ENCODE assay signal across 11 mouse cellular contexts in genomic region chr11:100393733-100394132, GRCm38 (mm10). TPM values are rescaled to one million over a fixed set of nuclear protein-coding genes. Genes with fewer than 3 reads are reported as not detected.
A peak's percentile ranks its signal among the peaks of the same experiment; 100 is the strongest.
DNase-seq lines count a peak whose midpoint lies in the region; ATAC-seq lines count a peak whose summit lies in the region.
"Had no signal": no experiment of that assay in that cellular context is flagged by ENCODE, and none has a peak within 500 bp of the region (broad histone marks: within the 10 kb centered on the region; RNA-seq: fewer than 3 reads in every experiment).

No protein-coding gene starts in this region.

- peaks cover 83% of the 10 kb centered on the region for H3K4me1 ChIP-seq in intestine, embryonic 15.5 days (replicated peaks)
- H3K4me1 ChIP-seq in forebrain, embryonic 12.5 days: peaks cover 39% of the 10 kb centered on the region

- no peaks in the 10 kb centered on the region for H3K27me3 ChIP-seq in intestine, embryonic 15.5 days (replicated peaks)
- H3K27me3 ChIP-seq in forebrain, embryonic 12.5 days: peaks cover 42% of the 10 kb centered on the region
- H3K27me3 ChIP-seq: lung, embryonic 15.5 days; Patski had no signal

- ATAC-seq in intestine, embryonic 15.5 days: no peak
- ATAC-seq in forebrain, embryonic 12.5 days (ENCODE audit: low FRiP score): no peak
- ATAC-seq: Patski had no signal

- WGBS in intestine, embryonic 15.5 days: 56% methylated on average over 7 of the region's 7 CpGs
- WGBS in forebrain, embryonic 12.5 days: 78% methylated on average over 7 of the region's 7 CpGs

- H3K4me3 ChIP-seq in intestine, embryonic 15.5 days (replicated peaks): no peak overlapping the region
- no peak overlapping the region for H3K4me3 ChIP-seq in forebrain, embryonic 12.5 days (replicated peaks)
- H3K4me3 ChIP-seq: hindbrain, embryonic 12.5 days; lung, embryonic 15.5 days had no signal

- H3K9ac ChIP-seq in intestine, embryonic 15.5 days: no peak overlapping the region
- H3K9ac ChIP-seq in forebrain, embryonic 12.5 days: no peak overlapping the region
- H3K9ac ChIP-seq: lung, embryonic 15.5 days had no signal

- no peaks in the 10 kb centered on the region for H3K9me3 ChIP-seq in intestine, embryonic 15.5 days
- no peaks in the 10 kb centered on the region for H3K9me3 ChIP-seq in forebrain, embryonic 12.5 days
- H3K9me3 ChIP-seq: hindbrain, embryonic 12.5 days; lung, embryonic 15.5 days had no signal

- no peaks in the 10 kb centered on the region for H3K36me3 ChIP-seq in intestine, embryonic 15.5 days
- no peaks in the 10 kb centered on the region for H3K36me3 ChIP-seq in forebrain, embryonic 12.5 days (replicated peaks)
- H3K36me3 ChIP-seq: hindbrain, embryonic 12.5 days; lung, embryonic 15.5 days had no signal

- peak overlapping the region; percentile 80 for H3K4me2 ChIP-seq in intestine, embryonic 15.5 days (replicated peaks)
- no peak overlapping the region for H3K4me2 ChIP-seq in forebrain, embryonic 12.5 days
- H3K4me2 ChIP-seq: hindbrain, embryonic 12.5 days had no signal

- DNase-seq in heart, adult 18-20 months: peak; percentile 62 to 70
- no peak for DNase-seq in heart, postnatal 4 days
- DNase-seq in 3T3-L1 (ENCODE audit: low read depth, low spot score): peak; percentile 75
- DNase-seq in T-cell, adult 2 months (ENCODE audit: low spot score): peak; percentile 37
- DNase-seq in retina, postnatal 1 day: no peak
- DNase-seq in neural tube, embryonic 10.5 days (ENCODE audit: extremely low spot score, low spot score): no peak

- H3K27ac ChIP-seq in intestine, embryonic 15.5 days: 0 out of 2 replicates have a peak overlapping the region, but pooled peaks have one; percentile 1
- no peak overlapping the region for H3K27ac ChIP-seq in forebrain, embryonic 12.5 days
- H3K27ac ChIP-seq: hindbrain, embryonic 12.5 days; lung, embryonic 15.5 days had no signal

RNA-seq across cellular contexts. Expression of gene Jup, which starts 3.8 kb away (rescaled TPM):
- 100 to 1,000 TPM; 208 to 239 TPM for total RNA-seq in heart, adult 18-20 months (2021)
- total RNA-seq in heart, postnatal 4 days (2021): 100 to 1,000 TPM; 223 to 234 TPM
- 133 and 139 TPM in 2 replicates for polyA plus RNA-seq in intestine, embryonic 15.5 days (2015; fragmentation: Nextera tagmentation; extraction: Ambion mirVana)
- 37.6 and 40.5 TPM in 2 replicates for polyA plus RNA-seq in forebrain, embryonic 12.5 days (2016; fragmentation: Nextera tagmentation; extraction: Ambion mirVana)

RNA-seq across cellular contexts. Expression of gene P3h4, which starts 20.9 kb away (rescaled TPM):
- 10 to 100 TPM; 13.2 to 15.2 TPM for total RNA-seq in heart, adult 18-20 months (2021)
- total RNA-seq in heart, postnatal 4 days (2021): 10 to 100 TPM; 28.0 to 30.0 TPM
- polyA plus RNA-seq in intestine, embryonic 15.5 days (2015; fragmentation: Nextera tagmentation; extraction: Ambion mirVana): 44.1 and 45.4 TPM in 2 replicates
- 15.9 and 18.9 TPM in 2 replicates for polyA plus RNA-seq in forebrain, embryonic 12.5 days (2016; fragmentation: Nextera tagmentation; extraction: Ambion mirVana)

RNA-seq across cellular contexts. Expression of gene Fkbp10, which starts 21.8 kb away (rescaled TPM):
- 1 to 10 TPM; 7.2 to 7.4 TPM for total RNA-seq in heart, adult 18-20 months (2021)
- 10 to 100 TPM; 68.8 to 76.1 TPM for total RNA-seq in heart, postnatal 4 days (2021)
- 84.2 and 86.6 TPM in 2 replicates for polyA plus RNA-seq in intestine, embryonic 15.5 days (2015; fragmentation: Nextera tagmentation; extraction: Ambion mirVana)
- polyA plus RNA-seq in forebrain, embryonic 12.5 days (2016; fragmentation: Nextera tagmentation; extraction: Ambion mirVana): 27.0 and 32.1 TPM in 2 replicates

RNA-seq across cellular contexts. Expression of gene Hap1, which starts 37.8 kb away (rescaled TPM):
- total RNA-seq in heart, adult 18-20 months (2021): 1 to 10 TPM; 1.8 to 1.9 TPM
- 1 to 10 TPM; 3.1 to 4.1 TPM for total RNA-seq in heart, postnatal 4 days (2021)
- polyA plus RNA-seq in intestine, embryonic 15.5 days (2015; fragmentation: Nextera tagmentation; extraction: Ambion mirVana): 13.9 and 15.5 TPM in 2 replicates
- 96.3 and 116 TPM in 2 replicates for polyA plus RNA-seq in forebrain, embryonic 12.5 days (2016; fragmentation: Nextera tagmentation; extraction: Ambion mirVana)

RNA-seq across cellular contexts. Expression of gene Nt5c3b, which starts 47.9 kb away (rescaled TPM):
- total RNA-seq in heart, adult 18-20 months (2021): 10 to 100 TPM; 17.9 to 24.7 TPM
- 10 to 100 TPM; 52.3 to 55.3 TPM for total RNA-seq in heart, postnatal 4 days (2021)
- polyA plus RNA-seq in intestine, embryonic 15.5 days (2015; fragmentation: Nextera tagmentation; extraction: Ambion mirVana): 94.2 and 100 TPM in 2 replicates
- polyA plus RNA-seq in forebrain, embryonic 12.5 days (2016; fragmentation: Nextera tagmentation; extraction: Ambion mirVana): 106 and 111 TPM in 2 replicates

Comparison
In these comparisons a context has a peak if more than half of its experiments do, and no peak if none do; other contexts are left out.
1. DNase-seq: peak in heart, adult 18-20 months (2 of 2), 3T3-L1 (single experiment) and T-cell, adult 2 months (single experiment); none in heart, postnatal 4 days (single experiment), retina, postnatal 1 day (single experiment) and neural tube, embryonic 10.5 days (single experiment).
2. RNA of gene Fkbp10, which starts 21.8 kb away (total RNA-seq): 68.8 to 76.1 TPM in heart, postnatal 4 days; 7.2 to 7.4 TPM in heart, adult 18-20 months; every median in the first group is over 4 times any median in the second.